Mouse (Mus musculus): Measurements from ENCODE around the gene Cacng4. TPM values are rescaled to one million over a fixed set of nuclear protein-coding genes. Genes with fewer than 3 reads are reported as not detected.

Gene Cacng4
- polyA plus RNA-seq (2012; rRNA removed) (13.9 and 16.5 TPM in 2 replicates), polyA plus RNA-seq (2014; fragmentation: Nextera tagmentation; extraction: Ambion mirVana) (4.8 and 10.9 TPM in 2 replicates)

DNA sequence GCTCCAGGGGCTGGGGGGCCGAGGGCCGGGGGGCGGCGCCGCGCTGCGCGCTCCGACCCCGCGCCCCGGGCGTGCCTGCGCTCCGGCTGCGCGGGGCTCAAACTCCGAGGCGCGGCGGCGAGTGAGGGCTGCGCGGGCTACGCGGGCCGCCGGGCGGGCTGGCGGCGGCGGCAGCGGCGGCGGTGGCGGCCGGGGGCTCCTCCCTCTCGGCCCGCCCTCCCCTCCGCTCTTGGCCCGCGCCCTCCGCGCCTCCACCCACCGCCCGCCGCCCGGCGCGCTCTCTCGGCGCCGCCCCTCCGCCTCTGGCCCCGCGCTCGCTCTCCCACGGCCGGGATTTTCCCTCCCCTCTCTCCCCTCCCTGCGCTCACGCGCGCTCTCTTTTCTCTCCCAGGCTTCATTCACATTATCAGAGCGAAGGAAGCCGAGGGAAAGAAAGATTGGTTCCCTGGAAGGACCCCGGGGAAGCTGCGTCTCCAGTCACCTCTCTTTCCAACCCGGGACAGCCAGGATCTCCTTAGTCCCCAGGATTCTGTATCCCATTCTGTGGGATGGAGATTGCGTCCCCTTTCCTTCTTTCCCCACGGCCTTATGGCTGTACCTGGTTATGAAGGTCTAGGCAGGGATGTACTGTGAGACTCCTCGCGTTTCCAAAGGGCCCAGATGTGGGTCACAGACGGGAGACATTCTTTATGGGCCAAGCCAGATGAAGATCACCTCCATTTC, at the start of gene Cacng4:
TSS of gene Cacng4 (minus strand) at position 11 of the 723 bp plus-strand sequence.
- Histone ChIP-seq H3K4me1 (ENCODE audit: control insufficient read depth, insufficient read depth, low read length) (peaks cover 22% of the 10 kb centered on the region), H3K4me3 (replicated peaks; ENCODE audit: low read length) (peak within 1 kb of the TSS; percentile 66), H3K27me3 (ENCODE audit: control insufficient read depth, insufficient read depth, low read length) (peaks cover 51% of the 10 kb centered on the region), H3K36me3 (ENCODE audit: control insufficient read depth, insufficient read depth, low read length) (no peaks in the 10 kb centered on the region), H3K9me3 (ENCODE audit: control insufficient read depth, low read length) (no peaks in the 10 kb centered on the region), H3K27ac (replicated peaks; ENCODE audit: low read depth, low read length) (0 out of 2 replicates have a peak within 1 kb of the TSS, but pooled peaks have one; percentile 9), H3K9ac (ENCODE audit: low read depth, low read length, severe bottlenecking) (peak within 1 kb of the TSS; percentile 60), H3K4me2 (replicated peaks; ENCODE audit: low read depth, low read length, severe bottlenecking) (peak within 1 kb of the TSS; percentile 99)
- ATAC-seq (ENCODE audit: low FRiP score, low read depth) (peak; percentile 62), DNase-seq (ENCODE audit: low spot score) (peak; percentile 47)
- no peak for TF ChIP-seq POLR2A (IDR thresholded peaks at IDR 0.05; ENCODE audit: borderline replicate concordance, extremely low read depth, insufficient read depth, insufficient read length)
- WGBS, result 0% methylated on average over 14 of the region's 73 CpGs

DNA sequence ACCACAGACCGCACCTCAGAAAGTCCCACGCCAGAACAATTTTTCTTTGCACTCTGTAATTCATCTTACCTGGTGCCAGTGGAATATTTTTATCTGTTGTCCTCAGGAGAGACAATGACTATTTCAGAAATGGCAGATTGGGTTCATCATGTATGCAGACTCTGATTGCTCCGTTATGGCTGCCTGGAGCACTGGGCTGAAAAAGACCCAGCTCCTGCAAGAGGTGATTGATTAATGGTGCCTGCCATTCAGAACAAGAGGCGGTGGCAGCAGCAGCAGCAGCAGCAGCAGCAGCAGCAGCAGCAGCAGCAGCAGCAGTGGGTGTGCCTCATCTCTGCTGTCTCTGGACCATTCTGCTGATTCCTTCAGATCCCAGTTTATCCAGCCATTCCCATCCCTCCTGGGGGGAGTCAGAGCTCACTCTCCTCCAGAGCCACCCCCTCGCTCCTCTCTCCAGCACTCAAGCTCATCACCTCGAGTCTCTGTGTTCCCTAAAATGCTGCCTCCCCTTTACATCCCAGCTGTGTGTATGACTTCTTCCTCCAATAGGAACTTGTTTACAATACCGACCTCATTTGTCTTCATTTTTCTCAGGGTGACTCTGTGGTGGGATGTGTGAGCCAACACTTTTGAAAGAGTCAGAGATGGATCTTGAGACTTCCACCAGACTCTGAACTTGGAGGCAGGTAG, 39.1 kb upstream of the Cacng4 start:
- Histone ChIP-seq H3K4me1 (ENCODE audit: control insufficient read depth, insufficient read depth, low read length) (no peaks in the 10 kb centered on the region), H3K27ac (replicated peaks; ENCODE audit: low read depth, low read length) (no peak overlapping the region), H3K9me3 (ENCODE audit: control insufficient read depth, low read length) (no peaks in the 10 kb centered on the region), H3K36me3 (ENCODE audit: control insufficient read depth, insufficient read depth, low read length) (no peaks in the 10 kb centered on the region), H3K9ac (ENCODE audit: low read depth, low read length, severe bottlenecking) (no peak overlapping the region), H3K27me3 (ENCODE audit: control insufficient read depth, insufficient read depth, low read length) (no peaks in the 10 kb centered on the region), H3K4me2 (replicated peaks; ENCODE audit: low read depth, low read length, severe bottlenecking) (no peak overlapping the region), H3K4me3 (replicated peaks; ENCODE audit: low read length) (no peak overlapping the region)
- ATAC-seq (ENCODE audit: low FRiP score, low read depth) (no peak), DNase-seq (ENCODE audit: low spot score) (no peak)
- TF ChIP-seq POLR2A (IDR thresholded peaks at IDR 0.05; ENCODE audit: borderline replicate concordance, extremely low read depth, insufficient read depth, insufficient read length), result no peak
- 57% methylated on average over 7 of the region's 7 CpGs for WGBS

DNA sequence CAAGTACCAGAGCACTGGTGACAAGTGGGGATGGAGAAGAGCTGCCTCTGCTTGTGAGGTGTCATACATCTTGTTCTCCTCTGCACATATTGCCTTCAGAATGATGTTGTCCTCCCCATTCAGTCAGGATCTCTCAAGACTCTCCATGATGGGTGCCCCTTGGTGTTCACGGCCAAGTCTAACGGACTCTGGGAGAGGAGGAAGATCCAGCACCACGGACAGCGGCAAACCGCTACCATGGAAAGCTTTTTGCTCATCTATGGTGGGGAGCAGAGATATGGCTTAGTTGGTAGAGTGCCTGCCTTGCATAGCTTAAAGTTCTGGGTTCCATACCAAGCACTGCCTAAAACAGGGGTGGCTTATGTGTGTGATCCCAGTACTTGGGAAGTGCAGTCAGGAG, 22.8 kb upstream of the Cacng4 start:
- Histone ChIP-seq H3K4me3 (replicated peaks; ENCODE audit: low read length) (no peak overlapping the region), H3K36me3 (ENCODE audit: control insufficient read depth, insufficient read depth, low read length) (no peaks in the 10 kb centered on the region), H3K27ac (replicated peaks; ENCODE audit: low read depth, low read length) (no peak overlapping the region), H3K4me2 (replicated peaks; ENCODE audit: low read depth, low read length, severe bottlenecking) (no peak overlapping the region), H3K4me1 (ENCODE audit: control insufficient read depth, insufficient read depth, low read length) (no peaks in the 10 kb centered on the region), H3K9me3 (ENCODE audit: control insufficient read depth, low read length) (no peaks in the 10 kb centered on the region), H3K27me3 (ENCODE audit: control insufficient read depth, insufficient read depth, low read length) (no peaks in the 10 kb centered on the region; the same call in 1 of the 2 replicates), H3K9ac (ENCODE audit: low read depth, low read length, severe bottlenecking) (no peak overlapping the region)
- DNase-seq (ENCODE audit: low spot score) (peak; percentile 79), ATAC-seq (ENCODE audit: low FRiP score, low read depth) (no peak)
- no peak for TF ChIP-seq POLR2A (IDR thresholded peaks at IDR 0.05; ENCODE audit: borderline replicate concordance, extremely low read depth, insufficient read depth, insufficient read length)
- 34% methylated on average over 5 of the region's 5 CpGs for WGBS

DNA sequence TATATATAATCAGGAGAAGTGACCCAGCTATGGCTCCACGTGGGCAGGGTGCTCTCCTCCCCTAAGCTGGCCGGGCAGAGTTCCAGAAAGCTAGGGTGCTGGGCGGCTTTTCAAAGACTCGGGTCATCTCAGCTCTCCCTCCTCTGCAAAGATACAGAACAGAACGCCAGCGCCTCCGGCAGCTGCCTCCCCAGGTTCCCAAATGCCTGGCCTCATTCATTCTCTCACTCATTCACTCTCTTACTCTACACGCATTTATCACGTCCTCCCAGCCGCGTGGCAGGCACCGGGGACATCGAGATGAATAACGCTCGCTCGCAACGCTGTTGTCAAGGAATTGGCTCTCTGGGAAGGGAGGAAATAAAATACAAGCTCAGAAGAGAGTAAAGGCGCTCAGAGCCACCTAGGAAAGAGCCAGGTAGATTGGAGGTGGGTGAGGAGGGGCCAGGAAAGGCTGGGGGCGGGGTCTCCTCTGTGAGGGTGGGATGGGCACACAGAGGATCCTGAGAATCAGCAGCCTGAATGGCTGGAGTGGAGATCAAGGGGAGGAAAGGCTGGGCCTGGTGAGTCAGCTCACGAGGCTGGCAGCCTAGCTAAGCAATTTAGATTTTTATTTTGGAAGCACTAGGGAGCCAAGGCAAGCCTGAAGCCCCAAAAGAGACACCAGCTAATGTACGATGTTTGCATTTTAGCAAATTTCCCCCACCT, 18.7 kb upstream of the Cacng4 start:
- H3K9me3 ChIP-seq (ENCODE audit: control insufficient read depth, low read length), result no peaks in the 10 kb centered on the region
- H3K4me1 ChIP-seq (ENCODE audit: control insufficient read depth, insufficient read depth, low read length), result no peaks in the 10 kb centered on the region
- DNase-seq (ENCODE audit: low spot score) (no peak), ATAC-seq (ENCODE audit: low FRiP score, low read depth) (no peak)
- 26% methylated on average over 21 of the region's 21 CpGs for WGBS
- no peak for TF ChIP-seq POLR2A (IDR thresholded peaks at IDR 0.05; ENCODE audit: borderline replicate concordance, extremely low read depth, insufficient read depth, insufficient read length)
- H3K27ac ChIP-seq (replicated peaks; ENCODE audit: low read depth, low read length), result no peak overlapping the region
- H3K27me3 ChIP-seq (ENCODE audit: control insufficient read depth, insufficient read depth, low read length), result no peaks in the 10 kb centered on the region; the same call in 1 of the 2 replicates
- H3K4me2 ChIP-seq (replicated peaks; ENCODE audit: low read depth, low read length, severe bottlenecking), result no peak overlapping the region
- H3K4me3 ChIP-seq (replicated peaks; ENCODE audit: low read length), result no peak overlapping the region
- no peaks in the 10 kb centered on the region for H3K36me3 ChIP-seq (ENCODE audit: control insufficient read depth, insufficient read depth, low read length)
- no peak overlapping the region for H3K9ac ChIP-seq (ENCODE audit: low read depth, low read length, severe bottlenecking)

DNA sequence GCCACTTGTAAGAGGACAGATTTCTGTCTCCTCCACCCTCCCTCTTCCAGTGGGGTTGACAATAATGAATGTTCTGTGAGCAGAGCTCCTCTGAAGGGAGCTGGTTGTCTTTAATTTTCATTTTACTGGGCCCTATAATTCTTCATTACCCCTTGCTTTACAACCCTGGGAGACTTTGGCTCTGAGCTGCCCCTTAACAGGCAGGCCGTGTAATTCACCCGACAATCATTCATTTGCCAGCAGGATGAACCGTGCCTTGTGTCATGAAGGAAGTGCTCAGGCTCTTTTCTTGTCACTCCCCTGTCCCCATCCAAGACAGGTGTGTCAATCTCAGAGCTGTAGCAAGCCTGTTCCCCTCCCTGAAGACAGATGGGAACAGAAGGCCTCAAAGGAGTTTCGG, 18.1 kb upstream of the Cacng4 start:
- DNase-seq (ENCODE audit: low spot score), result no peak
- Histone ChIP-seq H3K4me2 (replicated peaks; ENCODE audit: low read depth, low read length, severe bottlenecking) (no peak overlapping the region), H3K4me3 (replicated peaks; ENCODE audit: low read length) (no peak overlapping the region), H3K36me3 (ENCODE audit: control insufficient read depth, insufficient read depth, low read length) (no peaks in the 10 kb centered on the region), H3K27me3 (ENCODE audit: control insufficient read depth, insufficient read depth, low read length) (no peaks in the 10 kb centered on the region; the same call in 1 of the 2 replicates), H3K9ac (ENCODE audit: low read depth, low read length, severe bottlenecking) (no peak overlapping the region), H3K4me1 (ENCODE audit: control insufficient read depth, insufficient read depth, low read length) (no peaks in the 10 kb centered on the region), H3K9me3 (ENCODE audit: control insufficient read depth, low read length) (no peaks in the 10 kb centered on the region), H3K27ac (replicated peaks; ENCODE audit: low read depth, low read length) (no peak overlapping the region)
- TF ChIP-seq POLR2A (IDR thresholded peaks at IDR 0.05; ENCODE audit: borderline replicate concordance, extremely low read depth, insufficient read depth, insufficient read length), result no peak
- no peak for ATAC-seq (ENCODE audit: low FRiP score, low read depth)
- whole genome bisulfite sequencing, result 20% methylated on average over 4 of the region's 4 CpGs
